Mouse (Mus musculus): ENCODE results near the gene Glis2. TPM values are rescaled to one million over a fixed set of nuclear protein-coding genes. Genes with fewer than 3 reads are reported as not detected.
A peak's percentile ranks its signal among the peaks of the same experiment; 100 is the strongest.

The Glis2 gene
- total and polyA plus RNA-seq, 2 experiments from 2014 or later = 11.8 to 25.4 TPM

DNA sequence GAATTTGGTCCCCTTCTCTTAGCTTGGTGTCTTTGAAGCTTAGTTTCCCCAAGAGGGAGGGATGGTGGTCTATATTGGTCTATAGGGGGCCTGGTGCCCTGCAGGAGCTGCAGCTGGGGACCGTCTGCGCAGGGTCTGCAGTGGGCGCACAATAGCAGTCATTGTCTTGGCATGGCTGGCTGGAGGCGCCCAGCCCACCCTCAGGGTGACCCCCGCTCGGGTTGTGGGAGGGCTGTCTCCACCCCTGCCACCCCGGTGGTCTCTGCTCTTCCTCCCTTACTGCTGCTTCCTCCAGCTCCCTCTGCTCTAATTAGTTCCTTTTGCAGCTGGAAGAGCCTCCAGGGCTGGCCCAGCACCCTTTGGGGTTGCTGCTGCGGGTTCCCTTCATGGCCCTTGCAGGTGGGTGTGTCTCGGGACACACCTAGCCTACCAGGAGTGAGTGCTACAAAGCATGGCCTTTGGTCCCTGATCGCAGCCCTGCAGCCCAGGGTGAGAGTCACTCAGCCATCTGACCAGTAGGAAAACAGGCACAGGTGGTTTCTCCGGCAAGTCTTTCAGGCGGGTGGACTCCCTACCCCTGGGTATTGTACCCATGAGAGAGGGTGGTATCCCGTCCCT is 11.1 kb downstream of the Glis2 start:
- DNase-seq (ENCODE audit: low spot score) = no peak
- Histone ChIP-seq H3K36me3 (replicated peaks; ENCODE audit: control insufficient read depth, insufficient read depth, low read length) (peaks cover 14% of the 10 kb centered on the region), H3K4me1 (ENCODE audit: control insufficient read depth, insufficient read depth) (peaks cover 65% of the 10 kb centered on the region), H3K9ac (replicated peaks; ENCODE audit: low read depth, low read length) (no peak overlapping the region), H3K4me2 (ENCODE audit: low read depth, low read length) (no peak overlapping the region), H3K9me3 (replicated peaks; ENCODE audit: control insufficient read depth, low read length) (no peaks in the 10 kb centered on the region), H3K4me3 (ENCODE audit: low read depth, low read length) (no peak overlapping the region), H3K27ac (ENCODE audit: low read depth) (peak overlapping the region; percentile 43; the same call in 1 of the 2 replicates), H3K27me3 (ENCODE audit: control insufficient read depth, insufficient read depth, low read length) (no peaks in the 10 kb centered on the region)
- whole genome bisulfite sequencing = 76% methylated on average over 13 of the region's 13 CpGs
- no peak for ATAC-seq (ENCODE audit: insufficient read depth, low read depth)
- TF ChIP-seq EP300 (IDR thresholded peaks at IDR 0.05; ENCODE audit: low read depth) (no peak), CTCF (IDR thresholded peaks at IDR 0.05; ENCODE audit: low read depth) (no peak)

DNA sequence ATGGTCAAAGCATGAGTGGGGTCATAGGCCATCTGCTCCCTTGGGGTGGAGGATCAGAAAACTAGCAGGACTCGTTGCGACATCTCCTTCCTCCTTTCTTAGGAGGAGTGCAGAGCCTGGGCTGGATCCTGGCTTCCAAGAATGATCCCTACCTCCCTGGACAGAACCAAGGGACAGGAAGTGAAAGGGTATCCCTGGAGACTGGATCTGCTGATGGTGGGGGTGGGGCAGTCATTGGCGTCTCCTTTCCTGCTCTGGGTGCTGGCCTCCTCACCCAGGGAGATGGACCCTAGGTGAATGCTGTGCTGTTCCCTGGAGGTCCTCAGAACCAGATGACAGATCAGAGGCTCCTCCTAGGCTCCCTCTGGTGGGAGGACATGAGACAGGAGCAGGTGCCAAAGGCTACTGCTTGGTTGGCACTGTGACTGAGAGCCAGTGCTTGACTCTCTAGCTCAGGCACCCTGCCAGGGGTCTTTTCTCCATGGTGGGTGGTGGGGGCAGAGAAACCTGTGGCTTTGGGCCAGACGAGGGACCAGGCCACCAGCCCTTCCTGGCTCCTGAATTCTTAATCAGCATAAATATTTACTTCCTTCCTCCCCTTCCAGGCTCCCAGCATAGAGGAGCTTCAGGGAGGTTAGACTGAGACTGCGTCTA is 12.0 kb downstream of the Glis2 start:
- Histone ChIP-seq H3K27ac (ENCODE audit: low read depth) (peak overlapping the region; percentile 43), H3K36me3 (replicated peaks; ENCODE audit: control insufficient read depth, insufficient read depth, low read length) (peaks cover 22% of the 10 kb centered on the region), H3K27me3 (ENCODE audit: control insufficient read depth, insufficient read depth, low read length) (no peaks in the 10 kb centered on the region), H3K4me3 (ENCODE audit: low read depth, low read length) (no peak overlapping the region), H3K9me3 (replicated peaks; ENCODE audit: control insufficient read depth, low read length) (no peaks in the 10 kb centered on the region), H3K9ac (replicated peaks; ENCODE audit: low read depth, low read length) (0 out of 2 replicates have a peak overlapping the region, but pooled peaks have one; percentile 1), H3K4me2 (ENCODE audit: low read depth, low read length) (peak overlapping the region; percentile 6; the same call in 1 of the 2 replicates), H3K4me1 (ENCODE audit: control insufficient read depth, insufficient read depth) (peaks cover 57% of the 10 kb centered on the region)
- DNase-seq (ENCODE audit: low spot score) (no peak), ATAC-seq (ENCODE audit: insufficient read depth, low read depth) (peak; percentile 48; the same call in 1 of the 2 replicates)
- 18% methylated on average over 5 of the region's 5 CpGs for WGBS
- TF ChIP-seq EP300 (IDR thresholded peaks at IDR 0.05; ENCODE audit: low read depth) (no peak), CTCF (IDR thresholded peaks at IDR 0.05; ENCODE audit: low read depth) (peak; percentile 70)

GRCm38 (mm10) chr16:4607818-4608531 is 13.5 kb downstream of the Glis2 start:
- TF ChIP-seq EP300 (IDR thresholded peaks at IDR 0.05; ENCODE audit: low read depth) (no peak), CTCF (IDR thresholded peaks at IDR 0.05; ENCODE audit: low read depth) (peak; percentile 94)
- peak; percentile 78 for DNase-seq (ENCODE audit: low spot score)
- H3K9ac ChIP-seq (replicated peaks; ENCODE audit: low read depth, low read length) = no peak overlapping the region
- H3K27ac ChIP-seq (ENCODE audit: low read depth) = no peak overlapping the region
- H3K4me3 ChIP-seq (ENCODE audit: low read depth, low read length) = no peak overlapping the region
- 36% methylated on average over 9 of the region's 9 CpGs for WGBS
- H3K9me3 ChIP-seq (replicated peaks; ENCODE audit: control insufficient read depth, low read length) = no peaks in the 10 kb centered on the region
- H3K4me2 ChIP-seq (ENCODE audit: low read depth, low read length) = no peak overlapping the region
- peaks cover 35% of the 10 kb centered on the region for H3K36me3 ChIP-seq (replicated peaks; ENCODE audit: control insufficient read depth, insufficient read depth, low read length)
- peaks cover 44% of the 10 kb centered on the region for H3K4me1 ChIP-seq (ENCODE audit: control insufficient read depth, insufficient read depth)
- ATAC-seq (ENCODE audit: insufficient read depth, low read depth) = peak; percentile 23; the same call in 1 of the 2 replicates
- H3K27me3 ChIP-seq (ENCODE audit: control insufficient read depth, insufficient read depth, low read length) = no peaks in the 10 kb centered on the region

- 84% methylated on average over 19 of the region's 19 CpGs for WGBS
- ATAC-seq (ENCODE audit: insufficient read depth, low read depth) = no peak
- H3K4me1 ChIP-seq (ENCODE audit: control insufficient read depth, insufficient read depth) = peaks cover 38% of the 10 kb centered on the region
These were observed 14.1 kb downstream of the Glis2 start for GRCm38 (mm10) chr16:4608532-4609059.

DNA sequence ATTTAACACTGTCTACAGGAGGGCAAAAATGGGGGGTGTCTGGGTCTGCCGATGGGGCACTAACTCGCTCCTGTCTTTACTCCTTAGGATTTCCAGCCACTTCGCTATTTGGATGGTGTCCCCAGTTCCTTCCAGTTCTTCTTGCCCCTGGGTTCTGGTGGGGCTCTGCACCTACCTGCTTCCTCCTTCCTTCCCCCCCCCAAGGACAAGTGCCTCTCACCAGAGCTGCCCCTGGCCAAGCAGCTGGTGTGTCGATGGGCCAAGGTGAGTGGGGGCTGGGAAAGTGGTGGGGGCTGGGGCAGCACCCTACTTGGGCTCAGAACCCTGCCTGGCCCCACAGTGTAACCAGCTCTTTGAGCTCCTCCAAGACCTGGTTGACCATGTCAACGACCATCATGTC is 16.7 kb downstream of the Glis2 start:
- no peak for TF ChIP-seq EP300 (IDR thresholded peaks at IDR 0.05; ENCODE audit: low read depth)
- no peak for TF ChIP-seq CTCF (IDR thresholded peaks at IDR 0.05; ENCODE audit: low read depth)
- H3K27ac ChIP-seq (ENCODE audit: low read depth) = no peak overlapping the region
- no peak for ATAC-seq (ENCODE audit: insufficient read depth, low read depth)
- no peak overlapping the region for H3K4me3 ChIP-seq (ENCODE audit: low read depth, low read length)
- no peaks in the 10 kb centered on the region for H3K27me3 ChIP-seq (ENCODE audit: control insufficient read depth, insufficient read depth, low read length)
- WGBS = 83% methylated on average over 5 of the region's 5 CpGs
- H3K36me3 ChIP-seq (replicated peaks; ENCODE audit: control insufficient read depth, insufficient read depth, low read length) = peaks cover 68% of the 10 kb centered on the region
- H3K9ac ChIP-seq (replicated peaks; ENCODE audit: low read depth, low read length) = no peak overlapping the region
- H3K4me2 ChIP-seq (ENCODE audit: low read depth, low read length) = no peak overlapping the region
- no peaks in the 10 kb centered on the region for H3K9me3 ChIP-seq (replicated peaks; ENCODE audit: control insufficient read depth, low read length)
- no peak for DNase-seq (ENCODE audit: low spot score)
- peaks cover 16% of the 10 kb centered on the region for H3K4me1 ChIP-seq (ENCODE audit: control insufficient read depth, insufficient read depth)

More at GRCm38 (mm10) chr16:4608532-4609059, 14.1 kb downstream of the Glis2 start:
- Histone ChIP-seq H3K4me3 (ENCODE audit: low read depth, low read length) (no peak overlapping the region), H3K27me3 (ENCODE audit: control insufficient read depth, insufficient read depth, low read length) (no peaks in the 10 kb centered on the region), H3K4me2 (ENCODE audit: low read depth, low read length) (no peak overlapping the region), H3K9me3 (replicated peaks; ENCODE audit: control insufficient read depth, low read length) (no peaks in the 10 kb centered on the region), H3K36me3 (replicated peaks; ENCODE audit: control insufficient read depth, insufficient read depth, low read length) (peaks cover 42% of the 10 kb centered on the region), H3K27ac (ENCODE audit: low read depth) (no peak overlapping the region), H3K9ac (replicated peaks; ENCODE audit: low read depth, low read length) (no peak overlapping the region)
- DNase-seq (ENCODE audit: low spot score) = no peak
- TF ChIP-seq EP300 (IDR thresholded peaks at IDR 0.05; ENCODE audit: low read depth) = no peak
- no peak for TF ChIP-seq CTCF (IDR thresholded peaks at IDR 0.05; ENCODE audit: low read depth)

Measured in heart, postnatal 0 days (tissue).